Mouse (Mus musculus): ENCODE measurements around the gene Cnfn. TPM values are rescaled to one million over a fixed set of nuclear protein-coding genes. Genes with fewer than 3 reads are reported as not detected.

The Cnfn gene
- polyA plus RNA-seq, 1 experiment from 2014 or later, result not detected

DNA sequence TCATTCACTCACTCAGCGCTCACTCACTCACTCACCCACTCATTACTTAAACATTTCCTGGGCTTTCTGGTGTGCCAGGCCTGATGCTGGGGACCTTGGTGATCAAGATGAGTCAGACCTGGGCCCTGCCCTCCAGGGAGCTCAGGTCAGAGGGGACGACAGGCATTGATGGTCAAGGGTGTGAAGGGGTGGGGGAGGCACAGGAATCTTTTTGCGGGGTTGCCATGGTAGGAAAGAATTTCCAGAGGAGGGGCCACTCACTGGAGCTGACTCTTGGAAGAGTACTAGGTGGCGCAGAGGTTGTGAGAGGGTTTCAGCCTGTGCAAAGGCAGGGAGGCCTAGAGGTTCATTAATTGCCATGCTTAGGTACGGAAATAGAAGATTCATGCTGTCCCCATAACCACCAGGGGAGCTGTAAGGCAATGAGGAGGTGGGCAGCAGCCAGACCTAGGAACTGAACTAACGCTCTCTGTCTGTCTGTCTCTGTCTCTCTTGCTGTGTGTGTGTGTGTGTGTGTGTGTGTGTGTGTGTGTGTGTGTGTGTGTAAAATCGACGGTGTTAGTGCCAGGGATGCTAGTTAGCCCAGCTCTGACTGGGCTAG is 7.7 kb upstream of the Cnfn start:
- H3K4me2 ChIP-seq, result peak overlapping the region; percentile 51
- WGBS, result 45% methylated on average over 7 of the region's 8 CpGs
- H3K36me3 ChIP-seq (replicated peaks), result peaks cover 4% of the 10 kb centered on the region; the same call in 1 of the 2 replicates
- peak overlapping the region; percentile 27; the same call in 1 of the 2 replicates for H3K4me3 ChIP-seq (replicated peaks)
- H3K9ac ChIP-seq, result no peak overlapping the region
- no peak overlapping the region for H3K27ac ChIP-seq
- ATAC-seq (ENCODE audit: low FRiP score), result no peak
- peaks cover 18% of the 10 kb centered on the region for H3K4me1 ChIP-seq
- H3K9me3 ChIP-seq, result no peaks in the 10 kb centered on the region
- peaks cover 24% of the 10 kb centered on the region for H3K27me3 ChIP-seq

DNA sequence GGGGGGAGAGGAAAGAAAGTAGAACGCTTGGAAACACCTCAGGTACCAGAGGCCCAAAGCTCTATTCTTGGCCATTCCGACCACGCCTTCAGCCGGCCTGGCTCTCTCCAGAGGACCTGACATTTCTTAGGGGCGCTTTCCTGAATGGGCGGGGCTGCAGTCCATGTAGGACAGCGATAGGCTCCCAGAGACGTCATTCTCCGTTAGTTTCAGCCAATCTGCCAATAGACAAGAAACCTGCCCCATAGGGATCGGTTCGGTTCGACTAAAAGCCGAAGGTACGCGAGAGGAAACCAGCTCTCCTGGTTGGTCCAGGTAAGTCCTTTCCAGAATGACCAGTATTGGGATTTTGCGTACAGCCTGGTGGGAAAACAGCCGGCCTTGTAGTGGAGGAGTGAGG is 7.0 kb upstream of the Cnfn start:
- peak; percentile 41; the same call in 1 of the 2 replicates for ATAC-seq (ENCODE audit: low FRiP score)
- Histone ChIP-seq H3K4me3 (replicated peaks) (peak overlapping the region; percentile 27), H3K4me1 (peaks cover 18% of the 10 kb centered on the region), H3K4me2 (peak overlapping the region; percentile 51), H3K9me3 (no peaks in the 10 kb centered on the region), H3K9ac (no peak overlapping the region; the same call in 1 of the 2 replicates), H3K27me3 (peaks cover 24% of the 10 kb centered on the region), H3K36me3 (replicated peaks) (0 out of 2 replicates have a peak, but pooled peaks cover 4% of the 10 kb centered on the region), H3K27ac (no peak overlapping the region)
- 5% methylated on average over 17 of the region's 17 CpGs for WGBS

DNA sequence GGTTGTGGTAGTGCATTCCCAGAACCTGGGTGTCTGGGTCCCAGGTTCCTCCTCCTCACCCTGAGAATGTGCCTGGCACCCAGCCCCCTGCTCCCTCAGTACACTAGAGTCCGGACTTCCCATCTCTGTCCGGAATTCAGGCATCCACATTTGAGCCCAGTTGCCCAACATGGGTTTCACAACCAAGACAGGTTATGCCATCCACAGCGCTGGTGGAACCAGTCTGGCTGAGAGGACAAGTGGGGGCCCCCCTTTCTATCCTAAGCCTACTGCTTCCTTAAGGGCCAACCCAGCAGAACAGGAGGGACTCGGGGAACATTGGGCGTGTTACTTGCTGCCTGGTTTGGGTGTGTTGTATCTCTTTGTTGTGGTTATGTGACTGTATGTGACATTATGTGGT is 2.9 kb upstream of the Cnfn start:
- whole genome bisulfite sequencing, result 85% methylated on average over 5 of the region's 5 CpGs
- Histone ChIP-seq H3K9me3 (no peaks in the 10 kb centered on the region), H3K4me3 (replicated peaks) (no peak overlapping the region), H3K27ac (no peak overlapping the region), H3K4me2 (no peak overlapping the region), H3K36me3 (replicated peaks) (no peaks in the 10 kb centered on the region), H3K27me3 (peaks cover 35% of the 10 kb centered on the region), H3K4me1 (peaks cover 12% of the 10 kb centered on the region), H3K9ac (no peak overlapping the region)
- no peak for ATAC-seq (ENCODE audit: low FRiP score)

DNA sequence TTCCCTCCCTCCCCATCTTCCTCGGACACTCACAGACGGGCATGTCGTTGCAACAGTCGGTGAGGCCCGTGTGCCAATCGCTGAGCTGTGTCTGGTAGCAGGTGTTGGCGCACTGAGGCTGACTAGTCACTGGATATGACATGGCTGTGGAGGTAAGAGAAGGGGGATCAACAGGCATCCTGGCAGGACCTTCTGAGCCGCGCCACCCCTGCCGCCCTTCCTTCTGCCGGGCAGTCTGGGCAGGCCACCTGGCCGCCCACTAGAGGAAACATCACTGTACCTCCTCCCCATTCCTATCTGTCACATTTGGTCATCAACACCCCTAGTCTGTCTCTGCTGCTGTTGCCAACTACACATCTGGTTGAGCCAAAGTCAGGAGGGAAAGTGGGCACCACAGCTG is 1.2 kb downstream of the Cnfn start:
- no peak for ATAC-seq (ENCODE audit: low FRiP score)
- no peak overlapping the region for H3K4me3 ChIP-seq (replicated peaks)
- WGBS, result 24% methylated on average over 12 of the region's 12 CpGs

DNA sequence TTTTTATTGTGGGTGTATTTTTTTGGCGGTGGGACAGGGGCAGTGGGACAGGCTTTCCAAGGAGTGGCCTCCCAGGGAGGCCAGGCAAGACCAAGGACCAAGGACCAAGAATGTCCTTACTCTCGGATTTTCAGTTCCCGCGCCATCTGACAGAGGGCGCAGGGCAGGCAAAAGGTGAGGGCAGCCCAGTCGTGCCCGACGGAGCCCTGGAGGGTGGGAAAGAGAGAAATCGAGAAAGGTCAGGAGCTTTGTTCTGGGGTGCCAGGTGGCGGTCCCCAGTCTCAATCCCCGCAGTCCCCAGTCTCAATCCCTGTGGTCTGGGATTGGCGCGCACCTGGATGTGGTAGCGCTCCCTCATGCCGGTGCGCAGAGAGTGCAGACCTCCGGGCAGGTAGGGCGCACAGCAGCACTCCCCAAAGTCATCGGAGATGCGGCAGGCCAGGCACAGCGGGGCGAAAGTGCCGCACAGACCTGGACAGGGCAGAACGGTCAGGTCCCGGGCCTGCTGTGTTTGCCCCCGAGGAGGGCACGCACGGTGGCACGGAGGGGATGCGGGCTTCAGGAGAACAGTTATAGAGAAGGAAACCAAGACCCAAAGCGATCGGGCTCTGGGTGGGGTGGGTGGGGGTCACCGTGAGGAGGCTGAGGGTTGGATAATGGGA is 1.8 kb downstream of the Cnfn start:
- H3K4me2 ChIP-seq, result no peak overlapping the region
- peaks cover 27% of the 10 kb centered on the region for H3K4me1 ChIP-seq
- H3K9ac ChIP-seq, result no peak overlapping the region
- H3K27ac ChIP-seq, result no peak overlapping the region
- peak overlapping the region; percentile 17; the same call in 1 of the 2 replicates for H3K4me3 ChIP-seq (replicated peaks)
- peaks cover 19% of the 10 kb centered on the region for H3K36me3 ChIP-seq (replicated peaks)
- ATAC-seq (ENCODE audit: low FRiP score), result no peak
- peaks cover 55% of the 10 kb centered on the region for H3K27me3 ChIP-seq
- H3K9me3 ChIP-seq, result no peaks in the 10 kb centered on the region
- WGBS, result 4% methylated on average over 32 of the region's 33 CpGs

More for the DNA sequence above, 1.2 kb downstream of the Cnfn start:
- Histone ChIP-seq H3K9me3 (no peaks in the 10 kb centered on the region), H3K4me2 (no peak overlapping the region), H3K4me1 (peaks cover 27% of the 10 kb centered on the region), H3K27me3 (peaks cover 55% of the 10 kb centered on the region), H3K27ac (no peak overlapping the region), H3K9ac (no peak overlapping the region), H3K36me3 (replicated peaks) (peaks cover 13% of the 10 kb centered on the region)

DNA sequence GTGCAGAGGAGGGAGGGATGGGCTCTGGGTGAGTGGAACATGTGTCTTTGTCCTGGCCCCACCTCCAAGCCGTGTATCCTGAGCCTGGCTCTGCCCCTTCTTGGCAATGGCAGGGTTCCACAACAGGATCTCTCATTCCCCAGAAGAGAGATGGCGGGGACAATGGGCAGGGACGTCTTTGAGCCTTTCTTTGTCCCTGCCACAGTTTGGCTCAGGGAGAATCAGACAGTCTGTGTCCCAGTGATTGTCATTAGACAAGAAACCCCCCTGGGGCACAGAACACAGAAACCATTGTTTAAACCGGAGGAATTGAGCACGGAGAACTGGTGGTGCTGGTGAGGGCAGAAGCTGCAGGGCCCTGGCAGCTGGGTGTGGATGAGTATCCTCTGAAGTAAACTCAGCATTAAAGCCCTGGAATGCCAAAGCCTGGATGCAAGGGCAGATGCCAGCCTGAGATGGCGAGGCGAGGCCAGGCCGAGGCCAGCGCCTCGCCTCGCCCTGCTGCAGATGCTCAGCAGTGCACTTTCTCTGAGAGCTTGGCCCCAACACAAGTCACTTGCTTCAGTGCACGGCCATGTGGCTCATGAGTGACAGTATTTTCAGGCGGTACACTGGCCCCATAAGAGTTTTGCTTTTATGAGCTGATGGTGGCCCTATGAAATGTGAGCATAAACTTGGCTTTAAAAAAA is 3.4 kb downstream of the Cnfn start:
- peaks cover 27% of the 10 kb centered on the region for H3K4me1 ChIP-seq
- 15% methylated on average over 13 of the region's 13 CpGs for WGBS
- no peak overlapping the region for H3K4me3 ChIP-seq (replicated peaks)
- H3K9me3 ChIP-seq, result no peaks in the 10 kb centered on the region
- peak overlapping the region; percentile 50; the same call in 1 of the 2 replicates for H3K27ac ChIP-seq
- peaks cover 34% of the 10 kb centered on the region for H3K36me3 ChIP-seq (replicated peaks)
- peaks cover 55% of the 10 kb centered on the region for H3K27me3 ChIP-seq
- H3K4me2 ChIP-seq, result 0 out of 2 replicates have a peak overlapping the region, but pooled peaks have one; percentile 10
- peak; percentile 15; the same call in 1 of the 2 replicates for ATAC-seq (ENCODE audit: low FRiP score)
- peak overlapping the region; percentile 33; the same call in 1 of the 2 replicates for H3K9ac ChIP-seq

DNA sequence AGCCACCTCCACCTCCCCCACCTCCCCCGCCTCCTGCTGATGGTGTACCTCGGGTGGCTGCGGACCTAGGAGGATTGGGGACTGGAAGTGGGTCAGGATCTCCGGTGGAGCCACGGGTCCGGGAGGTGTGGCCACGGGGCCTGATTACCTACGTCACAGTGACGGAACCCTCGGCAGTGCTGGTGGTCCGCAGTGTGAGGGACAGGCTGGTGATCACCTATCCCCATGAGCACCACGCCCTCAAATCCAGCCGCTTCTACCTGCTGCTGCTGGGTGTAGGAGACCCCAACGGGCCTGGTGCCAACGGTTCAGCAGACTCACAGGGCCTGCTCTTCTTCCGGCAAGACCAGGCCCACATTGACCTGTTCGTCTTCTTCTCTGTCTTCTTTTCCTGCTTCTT is 5.9 kb downstream of the Cnfn start:
- peaks cover 59% of the 10 kb centered on the region for H3K36me3 ChIP-seq (replicated peaks)

DNA sequence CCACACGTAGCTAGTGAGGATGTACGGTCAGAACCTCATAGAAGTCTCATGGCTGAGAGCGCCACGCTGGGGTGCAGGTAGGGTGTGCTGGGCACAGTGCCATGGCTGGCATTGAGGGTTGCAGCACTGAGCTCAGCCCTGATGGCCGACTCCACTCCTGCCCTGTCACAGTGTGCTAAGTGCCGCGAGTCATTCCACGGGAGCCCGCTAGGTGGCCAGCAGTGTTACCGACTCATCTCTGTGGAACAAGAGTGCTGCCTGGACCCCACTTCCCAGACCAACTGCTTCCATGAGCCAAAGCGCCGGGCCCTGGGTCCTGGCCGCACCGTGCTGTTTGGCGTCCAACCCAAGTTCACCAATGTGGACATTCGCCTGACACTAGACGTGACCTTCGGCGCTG is 6.4 kb downstream of the Cnfn start:
- 93% methylated on average over 19 of the region's 19 CpGs for WGBS
- H3K4me3 ChIP-seq (replicated peaks), result no peak overlapping the region
- ATAC-seq (ENCODE audit: low FRiP score), result no peak
- H3K4me2 ChIP-seq, result no peak overlapping the region
- H3K9ac ChIP-seq, result no peak overlapping the region
- peaks cover 35% of the 10 kb centered on the region for H3K4me1 ChIP-seq
- no peak overlapping the region for H3K27ac ChIP-seq
- peaks cover 27% of the 10 kb centered on the region for H3K27me3 ChIP-seq
- H3K36me3 ChIP-seq (replicated peaks), result peaks cover 63% of the 10 kb centered on the region
- H3K9me3 ChIP-seq, result no peaks in the 10 kb centered on the region

More for the DNA sequence above, 5.9 kb downstream of the Cnfn start:
- Histone ChIP-seq H3K27me3 (peaks cover 32% of the 10 kb centered on the region), H3K4me3 (replicated peaks) (no peak overlapping the region), H3K27ac (no peak overlapping the region), H3K9ac (no peak overlapping the region), H3K9me3 (no peaks in the 10 kb centered on the region), H3K4me1 (peaks cover 33% of the 10 kb centered on the region), H3K4me2 (no peak overlapping the region)
- WGBS, result 93% methylated on average over 17 of the region's 17 CpGs
- no peak for ATAC-seq (ENCODE audit: low FRiP score)

DNA sequence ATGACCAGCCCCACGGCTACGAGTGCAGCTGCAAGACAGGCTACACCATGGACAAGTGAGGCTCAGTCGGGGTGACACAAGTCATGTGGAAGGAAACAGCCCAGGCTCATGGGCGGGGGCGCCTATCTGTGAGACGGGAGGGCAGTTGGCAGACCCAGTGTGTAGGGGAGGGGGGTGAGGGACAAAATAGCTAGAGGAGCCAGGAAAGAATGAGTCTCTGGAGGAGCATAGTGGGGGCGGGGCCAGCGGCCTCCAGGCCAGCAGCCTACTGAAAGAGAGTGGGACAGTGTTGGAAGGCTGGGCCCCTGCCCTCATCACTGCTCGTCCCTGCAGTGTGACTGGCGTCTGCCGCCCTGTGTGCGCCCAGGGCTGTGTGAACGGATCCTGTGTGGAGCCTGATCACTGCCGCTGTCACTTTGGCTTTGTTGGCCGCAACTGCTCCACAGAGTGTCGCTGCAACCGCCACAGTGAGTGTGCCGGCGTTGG is 10.8 kb downstream of the Cnfn start:
- peak overlapping the region; percentile 15 for H3K27ac ChIP-seq
- no peak overlapping the region for H3K4me3 ChIP-seq (replicated peaks)
- 71% methylated on average over 19 of the region's 19 CpGs for WGBS
- peak; percentile 60 for ATAC-seq (ENCODE audit: low FRiP score)
- H3K9ac ChIP-seq, result no peak overlapping the region
- no peak overlapping the region for H3K4me2 ChIP-seq
- H3K36me3 ChIP-seq (replicated peaks), result peaks cover 94% of the 10 kb centered on the region
- no peaks in the 10 kb centered on the region for H3K27me3 ChIP-seq
- peaks cover 10% of the 10 kb centered on the region; the same call in 1 of the 2 replicates for H3K4me1 ChIP-seq
- H3K9me3 ChIP-seq, result no peaks in the 10 kb centered on the region

DNA sequence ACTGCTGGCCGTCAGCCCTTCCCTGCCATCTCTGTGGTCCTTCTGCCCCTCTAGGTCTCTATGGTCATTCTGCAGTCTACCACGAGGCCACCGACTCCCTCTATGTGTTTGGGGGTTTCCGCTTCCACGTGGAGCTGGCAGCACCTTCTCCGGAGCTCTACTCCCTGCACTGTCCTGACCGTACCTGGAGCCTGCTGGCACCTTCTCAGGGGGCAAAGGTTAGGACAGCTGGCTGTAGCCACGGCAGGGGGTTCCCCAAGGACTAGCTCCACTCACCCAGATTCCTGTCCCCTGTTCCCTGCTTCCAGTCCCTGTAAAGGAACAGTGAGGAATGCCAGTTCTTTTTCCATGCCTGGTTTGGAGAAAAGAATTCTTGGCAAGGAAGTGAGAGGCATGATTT is 20.7 kb downstream of the Cnfn start:
- H3K27ac ChIP-seq, result no peak overlapping the region
- no peak overlapping the region for H3K4me3 ChIP-seq (replicated peaks)
- no peaks in the 10 kb centered on the region for H3K4me1 ChIP-seq
- H3K4me2 ChIP-seq, result no peak overlapping the region
- no peak for ATAC-seq (ENCODE audit: low FRiP score)
- H3K27me3 ChIP-seq, result no peaks in the 10 kb centered on the region
- H3K36me3 ChIP-seq (replicated peaks), result peaks cover 80% of the 10 kb centered on the region
- peaks cover 9% of the 10 kb centered on the region; the same call in 1 of the 2 replicates for H3K9me3 ChIP-seq
- 88% methylated on average over 8 of the region's 8 CpGs for WGBS
- no peak overlapping the region for H3K9ac ChIP-seq

DNA sequence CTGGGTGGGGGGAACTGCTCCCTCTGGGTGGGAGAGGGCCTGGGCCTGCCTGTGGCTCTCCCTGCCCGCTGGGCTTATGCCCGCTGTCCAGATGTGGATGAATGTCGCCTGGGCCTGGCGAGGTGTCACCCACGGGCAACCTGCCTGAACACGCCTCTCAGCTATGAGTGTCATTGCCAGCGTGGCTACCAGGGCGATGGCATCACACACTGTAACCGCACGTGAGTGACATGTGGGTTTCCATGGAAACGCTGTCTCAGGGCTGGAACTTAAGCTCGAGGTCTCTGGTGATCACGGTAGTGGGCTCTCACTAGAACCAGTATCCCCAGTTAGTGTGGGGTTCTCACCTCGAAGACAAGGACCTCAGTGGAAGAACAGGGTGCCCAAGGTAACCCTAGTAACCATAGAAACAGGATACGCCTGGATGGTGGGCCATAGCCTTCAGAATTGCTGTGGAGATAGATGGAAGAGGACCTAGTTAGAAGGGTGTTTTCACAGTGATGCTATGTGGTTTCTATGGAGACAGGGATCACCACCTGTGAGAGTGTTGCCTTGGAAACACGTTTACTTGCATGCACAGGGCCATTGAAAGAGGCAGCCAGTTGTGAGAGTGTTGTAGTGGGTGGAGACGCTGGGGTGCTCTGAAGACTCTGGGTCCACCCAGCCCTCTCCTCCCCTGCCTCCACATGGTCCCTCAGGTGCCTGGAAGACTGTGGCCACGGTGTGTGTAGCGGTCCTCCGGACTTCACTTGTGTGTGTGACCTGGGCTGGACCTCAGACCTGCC is 28.3 kb downstream of the Cnfn start:
- Histone ChIP-seq H3K36me3 (replicated peaks) (peaks cover 72% of the 10 kb centered on the region), H3K9me3 (no peaks in the 10 kb centered on the region), H3K9ac (no peak overlapping the region), H3K4me3 (replicated peaks) (no peak overlapping the region), H3K27ac (no peak overlapping the region), H3K27me3 (no peaks in the 10 kb centered on the region), H3K4me2 (no peak overlapping the region), H3K4me1 (peaks cover 9% of the 10 kb centered on the region; the same call in 1 of the 2 replicates)
- ATAC-seq (ENCODE audit: low FRiP score), result 0 out of 2 replicates have a peak, but pooled peaks have one; percentile 45
- 78% methylated on average over 20 of the region's 20 CpGs for WGBS

All from forebrain, embryonic 12.5 days (tissue).